Mouse (Mus musculus) thymus, postnatal 4 days (tissue): Measurements from ENCODE around the gene Gm35134.
"Not testable (repeated sequence)": the region's sequence is repeated elsewhere in the genome, so short reads cannot be mapped to it uniquely, and the experiment has no call there.

Experiments used
- DNase-seq: peaks from one replicate; pipeline ENCODE4 v3.0.0; 2021

Gm35134 gene

GRCm38 (mm10) chrY:19112707-19113106 lies at the start of gene Gm35134:
Gm35134 (plus strand) TSS chrY:19113007.
- not testable (repeated sequence) for DNase-seq
